Mouse (Mus musculus): Measurements from ENCODE around the gene Rnf25.

DNA sequence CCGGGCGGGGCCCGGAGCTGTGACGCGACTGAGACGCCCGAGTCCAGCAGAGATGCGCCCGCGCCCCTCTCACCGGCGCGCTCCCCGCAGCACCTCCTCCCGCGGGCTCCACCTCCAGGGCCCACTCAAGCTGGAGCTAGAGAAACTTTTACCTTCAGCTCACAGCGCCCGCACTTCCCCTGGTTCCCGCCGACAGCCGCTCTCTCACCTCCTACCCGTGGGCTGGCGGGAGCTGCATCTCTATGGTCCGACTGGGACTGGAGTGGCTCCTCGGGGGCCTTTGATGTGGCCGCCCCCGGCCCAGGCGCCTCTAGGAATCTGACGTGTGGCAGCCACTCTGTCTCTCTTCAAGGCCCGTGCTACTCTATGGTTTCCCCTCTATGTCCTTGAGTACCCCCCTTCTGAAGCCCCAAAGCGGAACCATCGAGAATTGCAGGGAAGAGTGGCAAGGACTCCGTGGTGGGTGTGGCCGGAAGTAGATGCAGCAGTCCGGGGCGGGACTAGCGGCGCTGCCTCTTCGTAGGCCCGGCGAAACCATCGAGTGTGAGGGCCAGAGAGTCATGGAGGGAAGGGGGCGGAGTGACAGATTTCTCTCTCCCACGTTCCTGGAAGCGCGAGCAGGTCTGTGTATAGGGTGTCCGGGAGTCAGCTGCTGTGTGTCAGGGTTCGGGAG is 13.3 kb downstream of the Rnf25 start, which contains the start of the genes Zfp142 and Bcs1l:
- TF ChIP-seq CTCF (IDR thresholded peaks at IDR 0.05) (peak; percentile 40), EP300 (IDR thresholded peaks at IDR 0.05) (peak; percentile 80)
